Mouse (Mus musculus): ENCODE data around the gene Zfp287. TPM values are rescaled to one million over a fixed set of nuclear protein-coding genes. Genes with fewer than 3 reads are reported as not detected.

Gene Zfp287
- total RNA-seq, 2 experiments from 2014 or later: 2.4 to 2.8 TPM

GRCm38 (mm10) chr11:62710657-62711056, 21.0 kb downstream of the Zfp287 start:
- intact Hi-C loops (cut with DNase I): no loop called here

GRCm38 (mm10) chr11:62708252-62708651, 23.5 kb downstream of the Zfp287 start:
- intact Hi-C loops (cut with DNase I): no loop called here
- no peak for DNase-seq (ENCODE audit: low spot score)

More at GRCm38 (mm10) chr11:62710657-62711056, 21.0 kb downstream of the Zfp287 start:
- no peak for DNase-seq (ENCODE audit: low spot score)

GRCm38 (mm10) chr11:62706141-62706540, 25.6 kb downstream of the Zfp287 start:
- DNase-seq (ENCODE audit: low spot score): no peak
- intact Hi-C loops (cut with DNase I): no loop called here

- no peak for DNase-seq (ENCODE audit: low spot score)
- intact Hi-C loops (cut with DNase I): no loop called here
These were observed 30.5 kb downstream of the Zfp287 start for GRCm38 (mm10) chr11:62701218-62701617.

GRCm38 (mm10) chr11:62699749-62700148, 32.0 kb downstream of the Zfp287 start:
- intact Hi-C loops (cut with DNase I): no loop called here
- DNase-seq (ENCODE audit: low spot score): no peak

GRCm38 (mm10) chr11:62695126-62695525, 36.6 kb downstream of the Zfp287 start:
- no peak for DNase-seq (ENCODE audit: low spot score)
- intact Hi-C loops (cut with DNase I): no loop called here

GRCm38 (mm10) chr11:62693299-62694184, 38.2 kb downstream of the Zfp287 start:
- intact Hi-C loops (cut with DNase I): no loop called here
- no peak for DNase-seq (ENCODE audit: low spot score)

- intact Hi-C loops (cut with DNase I): no loop called here
These were observed 40.1 kb downstream of the Zfp287 start for GRCm38 (mm10) chr11:62691592-62691991.

GRCm38 (mm10) chr11:62679954-62680353, 51.8 kb downstream of the Zfp287 start:
- intact Hi-C loops (cut with DNase I): no loop called here
- no peak for DNase-seq (ENCODE audit: low spot score)

More at GRCm38 (mm10) chr11:62691592-62691991, 40.1 kb downstream of the Zfp287 start:
- DNase-seq (ENCODE audit: low spot score): no peak

GRCm38 (mm10) chr11:62678778-62679354, 52.8 kb downstream of the Zfp287 start:
- intact Hi-C loops (cut with DNase I): no loop called here
- DNase-seq (ENCODE audit: low spot score): no peak

GRCm38 (mm10) chr11:62676290-62676596, 55.5 kb downstream of the Zfp287 start:
- intact Hi-C loops (cut with DNase I): no loop called here

GRCm38 (mm10) chr11:62675480-62676289, 56.0 kb downstream of the Zfp287 start:
- intact Hi-C loops (cut with DNase I): loop anchor here (1.0 to 2.0 kb wide), 2 partner anchors 29 to 62 kb away; no protein-coding TSS in a partner anchor
- peak; percentile 43 for DNase-seq (ENCODE audit: low spot score)

More at GRCm38 (mm10) chr11:62676290-62676596, 55.5 kb downstream of the Zfp287 start:
- no peak for DNase-seq (ENCODE audit: low spot score)

- intact Hi-C loops (cut with DNase I): no loop called here
- DNase-seq (ENCODE audit: low spot score): no peak
These were observed 61.7 kb downstream of the Zfp287 start for GRCm38 (mm10) chr11:62670006-62670405.

GRCm38 (mm10) chr11:62669471-62669870, 62.2 kb downstream of the Zfp287 start:
- DNase-seq (ENCODE audit: low spot score): no peak
- intact Hi-C loops (cut with DNase I): no loop called here

- DNase-seq (ENCODE audit: low spot score): no peak
- intact Hi-C loops (cut with DNase I): no loop called here
These were observed 62.7 kb downstream of the Zfp287 start for GRCm38 (mm10) chr11:62668986-62669385.

- no peak for DNase-seq (ENCODE audit: low spot score)
- intact Hi-C loops (cut with DNase I): no loop called here
These were observed 67.5 kb downstream of the Zfp287 start for GRCm38 (mm10) chr11:62664250-62664649.

- DNase-seq (ENCODE audit: low spot score): no peak
These were observed 70.8 kb downstream of the Zfp287 start for GRCm38 (mm10) chr11:62660885-62661284.

GRCm38 (mm10) chr11:62652080-62652479, 79.6 kb downstream of the Zfp287 start:
- intact Hi-C loops (cut with DNase I): no loop called here

More at GRCm38 (mm10) chr11:62660885-62661284, 70.8 kb downstream of the Zfp287 start:
- intact Hi-C loops (cut with DNase I): no loop called here

GRCm38 (mm10) chr11:62651563-62651962, 80.1 kb downstream of the Zfp287 start:
- intact Hi-C loops (cut with DNase I): no loop called here
- no peak for DNase-seq (ENCODE audit: low spot score)

More at GRCm38 (mm10) chr11:62652080-62652479, 79.6 kb downstream of the Zfp287 start:
- no peak for DNase-seq (ENCODE audit: low spot score)
